23 mouse cellular contexts compared by ENCODE assay signal in genomic region chr14:25794331-25794730, GRCm38 (mm10). TPM values are rescaled to one million over a fixed set of nuclear protein-coding genes. Genes with fewer than 3 reads are reported as not detected.
DNase-seq lines count a peak whose midpoint lies in the region; ATAC-seq and TF ChIP-seq lines count a peak whose summit lies in the region.
"Had no signal": no experiment of that assay in that cellular context is flagged by ENCODE, and none has a peak within 500 bp of the region (broad histone marks: within the 10 kb centered on the region; RNA-seq: fewer than 3 reads in every experiment).

No protein-coding gene starts in this region.

- ATAC-seq in liver, embryonic 12.5 days, result no peak
- no peak for ATAC-seq in embryonic facial prominence, embryonic 13.5 days (ENCODE audit: insufficient number of reproducible peaks, insufficient read depth, low FRiP score, low TSS enrichment, low read depth)
- ATAC-seq: forebrain, embryonic 13.5 days; forebrain, embryonic 16.5 days; intestine, postnatal 0 days had no signal

- peak; percentile 8 for DNase-seq in gastrocnemius, adult 2 months
- DNase-seq in gastrocnemius, postnatal 10 days, result no peak
- no peak for DNase-seq in liver, adult 2 months (ENCODE audit: extremely low read depth, low read depth, low spot score)
- peak; percentile 17 for DNase-seq in MEL (ENCODE audit: low read depth, low spot score)
- no peak for DNase-seq in ovary, postnatal 36 days (ENCODE audit: low spot score)
- DNase-seq: adrenal gland, adult 2 months; adrenal gland, postnatal 14 days; B cell, adult 2 months; cerebellum, adult 11-12 months; cerebellum, adult 8-10 months; cerebellum, postnatal 10 days; cerebellum, postnatal 36 days; embryo, embryonic 11 days; gastrocnemius, postnatal 25 days had no signal

- TF ChIP-seq RAD21 in MEL (IDR thresholded peaks at IDR 0.05; ENCODE audit: low read depth, low read length), result no peak

- H3K4me1 ChIP-seq in liver, adult 2 months (ENCODE audit: control insufficient read depth, insufficient read depth, low read length), result peaks cover 17% of the 10 kb centered on the region
- H3K4me1 ChIP-seq in liver, embryonic 12.5 days, result peaks cover 6% of the 10 kb centered on the region
- H3K4me1 ChIP-seq in MEL (ENCODE audit: control insufficient read depth in 1 of 2, insufficient read depth in 2 of 2, low read length in 2 of 2), result peaks cover 12 to 15% of the 10 kb centered on the region in 2 experiments; a peak in 3 of 4 replicates
- peaks cover 20% of the 10 kb centered on the region for H3K4me1 ChIP-seq in embryonic facial prominence, embryonic 13.5 days
- H3K4me1 ChIP-seq: hindbrain, embryonic 15.5 days had no signal

- no peak for TF ChIP-seq CTCF in gastrocnemius, adult 2 months (IDR thresholded peaks at IDR 0.05)
- no peak for TF ChIP-seq CTCF in liver, adult 2 months (IDR thresholded peaks at IDR 0.05; ENCODE audit: low read depth, low read length)
- TF ChIP-seq CTCF in MEL (IDR thresholded peaks at IDR 0.05 in 2 of 3, conservative IDR thresholded peaks at IDR 0.05 in 1 of 3; ENCODE audit: control insufficient read depth in 1 of 3, insufficient read depth in 1 of 3, low read depth in 2 of 3, low read length in 3 of 3, poor library complexity in 1 of 3, severe bottlenecking in 1 of 3), result no peak

- H3K27ac ChIP-seq in gastrocnemius, adult 2 months, result peak overlapping the region; percentile 62
- peak overlapping the region; percentile 84 for H3K27ac ChIP-seq in liver, adult 2 months (replicated peaks; ENCODE audit: insufficient read depth, low read depth, low read length)
- no peak overlapping the region for H3K27ac ChIP-seq in liver, embryonic 12.5 days
- no peak overlapping the region for H3K27ac ChIP-seq in MEL (ENCODE audit: control insufficient read depth, low read depth, low read length)
- peak overlapping the region; percentile 60; the same call in 1 of the 2 replicates for H3K27ac ChIP-seq in embryonic facial prominence, embryonic 13.5 days
- H3K27ac ChIP-seq: forebrain, embryonic 13.5 days; hindbrain, embryonic 12.5 days; hindbrain, embryonic 15.5 days had no signal

- H3K4me3 ChIP-seq in gastrocnemius, adult 2 months, result no peak overlapping the region
- no peak overlapping the region for H3K4me3 ChIP-seq in liver, adult 2 months (ENCODE audit: insufficient read depth, low read depth, low read length)
- H3K4me3 ChIP-seq in liver, embryonic 12.5 days, result no peak overlapping the region
- H3K4me3 ChIP-seq in MEL (ENCODE audit: control insufficient read depth in 1 of 2, insufficient read depth in 1 of 2, low read depth in 2 of 2, low read length in 2 of 2), result no peak overlapping the region
- H3K4me3 ChIP-seq in embryonic facial prominence, embryonic 13.5 days, result no peak overlapping the region
- H3K4me3 ChIP-seq: forebrain, embryonic 10.5 days; forebrain, embryonic 13.5 days; hindbrain, embryonic 12.5 days; hindbrain, embryonic 15.5 days had no signal

- 97% methylated on average over 2 of the region's 2 CpGs for WGBS in liver, adult 2 months
- 77% methylated on average over 2 of the region's 2 CpGs for WGBS in liver, embryonic 12.5 days (ENCODE audit: insufficient replicate concordance)
- 95% methylated on average over 2 of the region's 2 CpGs for WGBS in embryonic facial prominence, embryonic 13.5 days

- no peaks in the 10 kb centered on the region for H3K79me2 ChIP-seq in liver, adult 2 months (ENCODE audit: control insufficient read depth, insufficient read depth, low read length)
- H3K79me2 ChIP-seq in MEL (ENCODE audit: control insufficient read depth, insufficient read depth, low read length, poor library complexity), result no peaks in the 10 kb centered on the region

- H3K27me3 ChIP-seq in liver, adult 2 months (ENCODE audit: control insufficient read depth, insufficient read depth, low read length), result no peaks in the 10 kb centered on the region
- peaks cover 3% of the 10 kb centered on the region for H3K27me3 ChIP-seq in liver, embryonic 12.5 days (replicated peaks)
- peaks cover 0 to 3% of the 10 kb centered on the region in 2 experiments; a peak in 1 of 4 replicates for H3K27me3 ChIP-seq in MEL (ENCODE audit: control insufficient read depth in 1 of 2, insufficient read depth in 2 of 2, low read length in 2 of 2)
- H3K27me3 ChIP-seq in embryonic facial prominence, embryonic 13.5 days, result no peaks in the 10 kb centered on the region
- H3K27me3 ChIP-seq: hindbrain, embryonic 15.5 days had no signal

- H3K36me3 ChIP-seq in liver, adult 2 months (ENCODE audit: control insufficient read depth, insufficient read depth, low read length), result no peaks in the 10 kb centered on the region
- H3K36me3 ChIP-seq in liver, embryonic 12.5 days, result no peaks in the 10 kb centered on the region
- H3K36me3 ChIP-seq in MEL (ENCODE audit: control insufficient read depth in 1 of 2, insufficient read depth in 2 of 2, low read length in 2 of 2), result peaks cover 0 to 7% of the 10 kb centered on the region in 2 experiments; a peak in 2 of 4 replicates
- no peaks in the 10 kb centered on the region for H3K36me3 ChIP-seq in embryonic facial prominence, embryonic 13.5 days
- H3K36me3 ChIP-seq: forebrain, embryonic 10.5 days; hindbrain, embryonic 12.5 days; hindbrain, embryonic 15.5 days had no signal

- H3K9ac ChIP-seq in liver, adult 2 months (ENCODE audit: low read depth, low read length), result no peak overlapping the region
- H3K9ac ChIP-seq in liver, embryonic 12.5 days, result no peak overlapping the region
- H3K9ac ChIP-seq in MEL (ENCODE audit: control insufficient read depth, low read depth, low read length, poor library complexity, severe bottlenecking), result no peak overlapping the region
- no peak overlapping the region for H3K9ac ChIP-seq in embryonic facial prominence, embryonic 13.5 days
- H3K9ac ChIP-seq: forebrain, embryonic 13.5 days; hindbrain, embryonic 12.5 days; hindbrain, embryonic 15.5 days had no signal

- no peak for TF ChIP-seq EP300 in MEL (IDR thresholded peaks at IDR 0.05; ENCODE audit: low read depth in 1 of 2, low read length in 2 of 2)

- intact Hi-C loops in gastrocnemius, adult 2 months (cut with DNase I), result no loop called here

- no peaks in the 10 kb centered on the region for H3K9me3 ChIP-seq in liver, embryonic 12.5 days (replicated peaks)
- H3K9me3 ChIP-seq in MEL (replicated peaks; ENCODE audit: insufficient read depth, low read length), result no peaks in the 10 kb centered on the region
- no peaks in the 10 kb centered on the region for H3K9me3 ChIP-seq in embryonic facial prominence, embryonic 13.5 days
- H3K9me3 ChIP-seq: forebrain, embryonic 10.5 days; forebrain, embryonic 13.5 days; hindbrain, embryonic 12.5 days; hindbrain, embryonic 15.5 days had no signal

- no peak overlapping the region for H3K4me2 ChIP-seq in liver, embryonic 12.5 days
- H3K4me2 ChIP-seq in embryonic facial prominence, embryonic 13.5 days, result no peak overlapping the region
- H3K4me2 ChIP-seq: forebrain, embryonic 13.5 days; heart, embryonic 11.5 days; hindbrain, embryonic 12.5 days; hindbrain, embryonic 15.5 days had no signal

- no peak for TF ChIP-seq POLR2A in liver, adult 2 months (IDR thresholded peaks at IDR 0.05; ENCODE audit: extremely low read depth, insufficient read depth, low read length)
- no peak for TF ChIP-seq POLR2A in MEL (IDR thresholded peaks at IDR 0.05; ENCODE audit: control insufficient read depth in 1 of 2, insufficient read depth in 1 of 2, low read depth in 1 of 2, low read length in 2 of 2, poor library complexity in 1 of 2)

TF ChIP-seq in MEL, 35 proteins besides CTCF, POLR2A, EP300 and RAD21:
- no peak for TF ChIP-seq JUND (IDR thresholded peaks at IDR 0.05; ENCODE audit: low read depth, low read length)
- TF ChIP-seq SMC3 (IDR thresholded peaks at IDR 0.05; ENCODE audit: low read depth, low read length), result no peak
- TF ChIP-seq MAFK (IDR thresholded peaks at IDR 0.05; ENCODE audit: borderline replicate concordance, low read depth, low read length), result no peak

RNA-seq across cellular contexts. Expression of gene Zcchc24, which starts 25.5 kb away (rescaled TPM):
- 10 to 100 TPM; 40.6 to 59.3 TPM for total RNA-seq in gastrocnemius, adult 2 months (2021)
- 10 to 100 TPM; 65.9 to 66.6 TPM for total RNA-seq in gastrocnemius, postnatal 10 days (2021)
- total RNA-seq in liver, adult 2 months (2014; rRNA removed), result 27.3 and 28.7 TPM in 2 replicates
- polyA plus RNA-seq in liver, adult 2 months (2012; rRNA removed), result 53.0 and 57.7 TPM in 2 replicates
- polyA plus RNA-seq in liver, embryonic 12.5 days (2016; fragmentation: Nextera tagmentation; extraction: Ambion mirVana), result 6.9 and 7.8 TPM in 2 replicates
- 1.8 and 2.3 TPM in 2 replicates for total RNA-seq in MEL (2012; rRNA removed)
- 1 to 10 TPM in 1 of 2 experiments, not detected in 1; 8.7 TPM for polyA plus RNA-seq in MEL (2012; ENCODE audit: insufficient read depth in 1 of 2, insufficient read length in 2 of 2, low read depth in 1 of 2, low replicate concordance in 2 of 2, missing spikeins in 1 of 2)
- polyA plus RNA-seq in embryonic facial prominence, embryonic 13.5 days (2015; fragmentation: Nextera tagmentation; extraction: Ambion mirVana), result 29.4 and 32.7 TPM in 2 replicates

RNA-seq across cellular contexts. Expression of gene Anxa11, which starts 47.6 kb away (rescaled TPM):
- total RNA-seq in gastrocnemius, adult 2 months (2021), result 10 to 100 TPM; 97.4 to 99.1 TPM
- 10 to 100 TPM; 95.6 to 97.7 TPM for total RNA-seq in gastrocnemius, postnatal 10 days (2021)
- 11.7 and 14.5 TPM in 2 replicates for total RNA-seq in liver, adult 2 months (2014; rRNA removed)
- 30.5 and 33.6 TPM in 2 replicates for polyA plus RNA-seq in liver, adult 2 months (2012; rRNA removed)
- 10.1 and 10.5 TPM in 2 replicates for polyA plus RNA-seq in liver, embryonic 12.5 days (2016; fragmentation: Nextera tagmentation; extraction: Ambion mirVana)
- total RNA-seq in MEL (2012; rRNA removed), result 7.3 and 7.6 TPM in 2 replicates
- polyA plus RNA-seq in MEL (2012; ENCODE audit: insufficient read depth in 1 of 2, insufficient read length in 2 of 2, low read depth in 1 of 2, low replicate concordance in 2 of 2, missing spikeins in 1 of 2), result 10 to 100 TPM in 1 of 2 experiments, not detected in 1; 40.5 TPM
- polyA plus RNA-seq in embryonic facial prominence, embryonic 13.5 days (2015; fragmentation: Nextera tagmentation; extraction: Ambion mirVana), result 15.4 and 15.9 TPM in 2 replicates

Comparison
In these comparisons a context has a peak if more than half of its experiments do, and no peak if none do; other contexts are left out.
1. DNase-seq: peak in gastrocnemius, adult 2 months (single experiment) and MEL (single experiment); none in gastrocnemius, postnatal 10 days (single experiment), liver, adult 2 months (single experiment) and ovary, postnatal 36 days (single experiment).
2. H3K27ac ChIP-seq: peak in gastrocnemius, adult 2 months (single experiment), liver, adult 2 months (single experiment) and embryonic facial prominence, embryonic 13.5 days (single experiment); none in liver, embryonic 12.5 days (single experiment) and MEL (single experiment).